Mouse (Mus musculus) heart, embryonic 10.5 days (tissue): Measurements from ENCODE around the gene Sorcs1. TPM values are rescaled to one million over a fixed set of nuclear protein-coding genes. Genes with fewer than 3 reads are reported as not detected.
A peak's percentile ranks its signal among the peaks of the same experiment; 100 is the strongest.

Experiments used
- DNase-seq: peaks from one replicate; pipeline ENCODE4 v3.0.0-alpha.2; 2017; ENCODE audit warnings: low spot score
- H3K27ac ChIP-seq: fragments of 300-500 bp; sonication (generic); 2 replicates; pipeline ENCODE4 v1.5.1; 2016; ENCODE audit warnings: mild to moderate bottlenecking
- H3K27me3 ChIP-seq: fragments of 300-500 bp; sonication (generic); 2 replicates; pipeline ENCODE4 v1.6.1; 2016; ENCODE audit warnings: mild to moderate bottlenecking; ENCODE audit not compliant: poor library complexity, insufficient read depth, severe bottlenecking
- H3K36me3 ChIP-seq: fragments of 300-500 bp; sonication (generic); 2 replicates; pipeline ENCODE4 v1.6.1; 2016; ENCODE audit warnings: mild to moderate bottlenecking, moderate library complexity
- H3K4me1 ChIP-seq: fragments of 300-500 bp; sonication (generic); 2 replicates; pipeline ENCODE4 v1.6.1; 2016; ENCODE audit warnings: mild to moderate bottlenecking
- H3K4me3 ChIP-seq: fragments of 300-500 bp; sonication (generic); 2 replicates; pipeline ENCODE4 v1.5.1; 2016; ENCODE audit warnings: mild to moderate bottlenecking, moderate library complexity
- H3K9me3 ChIP-seq: fragments of 300-500 bp; sonication (generic); 2 replicates; pipeline ENCODE4 v1.6.1; 2016; ENCODE audit warnings: mild to moderate bottlenecking, moderate library complexity
- WGBS: fragments of 180-500 bp; shearing (Covaris S2); methylation state at CpG from one replicate; pipeline ENCODE4 v1.1.7; 2016; 5-methylcytosine and 5-hydroxymethylcytosine counted together
- polyA plus RNA-seq: library from polyadenylated mRNA; unstranded; fragments of >200 nt; fragmentation: Nextera tagmentation; extraction: Ambion mirVana; gene quantifications from 2 replicates; pipeline ENCODE4 v1.2.1, GENCODE M21; 2016

The Sorcs1 gene
- polyA plus RNA-seq, 1 experiment from 2014 or later: 2.3 TPM

DNA sequence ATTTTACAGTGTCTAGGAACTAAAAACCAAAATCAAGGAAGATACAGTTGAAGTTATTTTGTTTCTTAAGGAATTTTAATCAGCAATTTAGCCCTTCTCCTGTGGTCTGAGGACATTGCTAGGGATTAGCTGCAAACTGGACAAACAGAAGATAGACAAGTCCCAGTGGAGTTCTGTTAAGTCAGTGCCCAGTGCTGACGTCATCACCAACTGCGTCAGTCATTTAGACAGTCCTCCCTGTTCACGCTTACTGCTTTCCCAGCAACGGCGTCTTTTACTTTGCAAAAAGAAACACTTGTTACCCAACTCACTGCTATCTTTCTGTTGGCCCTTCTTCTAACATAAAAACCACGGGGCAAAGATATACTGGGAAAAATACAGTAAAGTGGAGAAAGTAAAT lies 40.3 kb downstream of the Sorcs1 start:
- WGBS: 65% methylated on average over 6 of the region's 6 CpGs
- Histone ChIP-seq H3K4me3 (no peak overlapping the region), H3K27ac (no peak overlapping the region), H3K36me3 (no peaks in the 10 kb centered on the region), H3K27me3 (no peaks in the 10 kb centered on the region), H3K4me1 (no peaks in the 10 kb centered on the region), H3K9me3 (no peaks in the 10 kb centered on the region)
- no peak for DNase-seq

- H3K27me3 ChIP-seq: no peaks in the 10 kb centered on the region
- H3K4me3 ChIP-seq: 0 out of 2 replicates have a peak overlapping the region, but pooled peaks have one; percentile 6
- H3K4me1 ChIP-seq: 0 out of 2 replicates have a peak, but pooled peaks cover 3% of the 10 kb centered on the region
- no peak for DNase-seq
- H3K9me3 ChIP-seq: no peaks in the 10 kb centered on the region
- no peaks in the 10 kb centered on the region for H3K36me3 ChIP-seq
- 18% methylated on average over 9 of the region's 9 CpGs for WGBS
- H3K27ac ChIP-seq: no peak overlapping the region
Measured at GRCm38 (mm10) chr19:50614013-50614412, 64.4 kb downstream of the Sorcs1 start.

- no peaks in the 10 kb centered on the region for H3K9me3 ChIP-seq
- 67% methylated on average over 3 of the region's 3 CpGs for WGBS
- no peak overlapping the region for H3K27ac ChIP-seq
- H3K4me1 ChIP-seq: 0 out of 2 replicates have a peak, but pooled peaks cover 3% of the 10 kb centered on the region
- no peak overlapping the region for H3K4me3 ChIP-seq
- no peaks in the 10 kb centered on the region for H3K36me3 ChIP-seq
- no peaks in the 10 kb centered on the region for H3K27me3 ChIP-seq
- DNase-seq: no peak
Measured at GRCm38 (mm10) chr19:50611619-50612018, 66.8 kb downstream of the Sorcs1 start.

GRCm38 (mm10) chr19:50603882-50604281 lies 74.6 kb downstream of the Sorcs1 start:
- 43% methylated on average over 4 of the region's 4 CpGs for WGBS

DNA sequence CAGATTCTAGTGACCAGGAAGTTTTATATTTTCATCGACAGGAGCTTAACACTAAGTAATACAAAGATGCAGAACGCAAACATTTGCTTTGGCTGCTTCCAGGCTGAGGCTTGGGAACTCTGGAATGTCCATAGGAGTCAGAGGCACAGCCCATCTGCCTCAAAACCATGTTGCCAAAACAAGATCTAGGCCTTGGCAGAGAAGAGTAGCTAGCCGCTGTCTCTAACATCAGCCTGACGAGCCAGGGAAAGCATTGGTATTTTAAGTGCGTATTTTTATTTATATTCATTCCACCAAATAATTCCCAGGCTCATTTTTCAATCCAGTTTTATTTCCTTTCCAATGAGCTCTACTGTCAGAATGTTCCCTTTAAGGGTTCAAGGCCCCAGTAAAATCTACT lies 75.1 kb downstream of the Sorcs1 start:
- no peaks in the 10 kb centered on the region for H3K36me3 ChIP-seq
- no peaks in the 10 kb centered on the region for H3K4me1 ChIP-seq
- 77% methylated on average over 5 of the region's 5 CpGs for WGBS
- H3K27ac ChIP-seq: no peak overlapping the region
- H3K9me3 ChIP-seq: no peaks in the 10 kb centered on the region
- DNase-seq: no peak
- H3K4me3 ChIP-seq: no peak overlapping the region
- no peaks in the 10 kb centered on the region for H3K27me3 ChIP-seq

More at GRCm38 (mm10) chr19:50603882-50604281, 74.6 kb downstream of the Sorcs1 start:
- Histone ChIP-seq H3K36me3 (no peaks in the 10 kb centered on the region), H3K4me1 (no peaks in the 10 kb centered on the region), H3K27ac (no peak overlapping the region), H3K27me3 (no peaks in the 10 kb centered on the region), H3K9me3 (no peaks in the 10 kb centered on the region), H3K4me3 (no peak overlapping the region)
- DNase-seq: no peak

DNA sequence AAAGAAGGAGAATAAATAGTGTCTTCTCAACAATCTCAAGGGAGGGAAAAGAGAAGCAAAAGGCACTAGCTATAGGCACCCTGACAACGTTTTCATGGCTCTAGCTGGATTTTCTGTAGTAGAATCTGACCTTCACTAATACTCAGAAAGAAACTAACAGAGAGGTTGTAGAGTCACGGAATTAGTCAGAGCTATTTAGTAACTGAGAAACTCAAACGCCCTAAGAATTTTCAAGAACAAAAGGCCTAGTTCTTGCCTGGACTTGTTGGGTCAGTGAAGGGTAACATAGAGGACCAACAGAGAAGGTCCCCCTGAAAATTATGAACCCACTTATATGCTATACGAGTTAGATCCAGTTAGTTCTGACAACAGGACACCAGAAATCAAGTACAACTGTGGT lies 81.1 kb downstream of the Sorcs1 start:
- Histone ChIP-seq H3K4me1 (no peaks in the 10 kb centered on the region), H3K27me3 (no peaks in the 10 kb centered on the region), H3K27ac (no peak overlapping the region), H3K36me3 (no peaks in the 10 kb centered on the region), H3K9me3 (no peaks in the 10 kb centered on the region), H3K4me3 (no peak overlapping the region)
- DNase-seq: no peak
- 82% methylated on average over 4 of the region's 4 CpGs for WGBS

GRCm38 (mm10) chr19:50586182-50586581 lies 92.3 kb downstream of the Sorcs1 start:
- Histone ChIP-seq H3K4me3 (no peak overlapping the region), H3K4me1 (no peaks in the 10 kb centered on the region), H3K27me3 (no peaks in the 10 kb centered on the region), H3K36me3 (no peaks in the 10 kb centered on the region), H3K9me3 (no peaks in the 10 kb centered on the region), H3K27ac (no peak overlapping the region)
- no peak for DNase-seq
- whole genome bisulfite sequencing: 91% methylated on average over 5 of the region's 5 CpGs

GRCm38 (mm10) chr19:50582952-50583351 lies 95.5 kb downstream of the Sorcs1 start:
- H3K4me1 ChIP-seq: no peaks in the 10 kb centered on the region
- H3K9me3 ChIP-seq: no peaks in the 10 kb centered on the region
- no peak for DNase-seq
- no peak overlapping the region for H3K4me3 ChIP-seq
- H3K27me3 ChIP-seq: no peaks in the 10 kb centered on the region
- H3K36me3 ChIP-seq: no peaks in the 10 kb centered on the region
- no peak overlapping the region; the same call in 1 of the 2 replicates for H3K27ac ChIP-seq

GRCm38 (mm10) chr19:50569669-50570195 lies 108.7 kb downstream of the Sorcs1 start:
- Histone ChIP-seq H3K27ac (no peak overlapping the region), H3K4me3 (no peak overlapping the region), H3K4me1 (no peaks in the 10 kb centered on the region), H3K9me3 (no peaks in the 10 kb centered on the region), H3K36me3 (no peaks in the 10 kb centered on the region), H3K27me3 (no peaks in the 10 kb centered on the region)
- WGBS: 53% methylated on average over 1 of the region's 1 CpGs
- no peak for DNase-seq

DNA sequence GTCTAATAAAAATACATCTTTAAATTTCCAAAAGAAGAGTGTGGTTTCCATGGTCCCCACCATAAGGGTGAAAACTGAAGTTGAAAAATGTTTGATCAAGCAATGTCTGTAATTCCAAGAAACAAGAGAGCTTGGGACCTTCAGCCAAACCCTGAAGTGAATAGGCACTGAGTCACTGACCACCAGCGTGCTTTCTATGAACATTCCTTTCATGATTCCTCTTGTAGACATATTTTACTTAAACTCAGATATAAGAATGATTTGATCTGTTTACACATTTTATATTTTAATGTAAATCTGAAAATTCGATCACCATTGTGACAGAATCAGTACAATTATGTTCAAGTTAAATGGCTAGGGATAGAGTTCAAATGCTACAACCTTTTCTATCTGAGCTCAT lies 112.1 kb downstream of the Sorcs1 start:
- H3K9me3 ChIP-seq: no peaks in the 10 kb centered on the region
- WGBS: 78% methylated on average over 2 of the region's 2 CpGs
- no peaks in the 10 kb centered on the region for H3K4me1 ChIP-seq
- no peak overlapping the region for H3K27ac ChIP-seq
- no peak for DNase-seq
- H3K4me3 ChIP-seq: no peak overlapping the region
- no peaks in the 10 kb centered on the region for H3K27me3 ChIP-seq
- H3K36me3 ChIP-seq: no peaks in the 10 kb centered on the region

GRCm38 (mm10) chr19:50558771-50559170 lies 119.7 kb downstream of the Sorcs1 start:
- 35% methylated on average over 6 of the region's 6 CpGs for WGBS
- Histone ChIP-seq H3K27me3 (no peaks in the 10 kb centered on the region), H3K27ac (no peak overlapping the region), H3K4me3 (no peak overlapping the region), H3K36me3 (no peaks in the 10 kb centered on the region), H3K4me1 (no peaks in the 10 kb centered on the region), H3K9me3 (no peaks in the 10 kb centered on the region)
- DNase-seq: no peak

DNA sequence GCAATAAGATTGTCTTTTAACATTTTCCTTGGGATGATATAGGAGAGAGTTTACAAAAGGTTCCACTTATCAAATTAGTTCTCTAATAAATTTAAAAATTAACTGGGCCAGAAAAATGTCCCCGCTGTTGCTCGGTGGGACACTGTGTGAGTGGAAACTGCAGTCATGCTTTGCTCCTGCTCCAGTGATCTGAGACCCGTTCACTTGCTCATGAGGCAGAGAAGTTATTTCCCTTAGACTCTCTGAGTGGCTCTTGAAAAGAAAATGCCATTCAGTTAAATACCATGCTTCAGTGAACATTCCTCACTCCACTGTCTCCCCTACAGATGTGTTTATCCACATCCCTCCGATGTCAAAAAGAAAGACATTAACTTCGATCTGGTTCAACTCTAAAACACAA lies 144.4 kb downstream of the Sorcs1 start:
- Histone ChIP-seq H3K36me3 (no peaks in the 10 kb centered on the region), H3K4me1 (no peaks in the 10 kb centered on the region), H3K4me3 (no peak overlapping the region), H3K27ac (no peak overlapping the region), H3K9me3 (no peaks in the 10 kb centered on the region), H3K27me3 (no peaks in the 10 kb centered on the region)
- DNase-seq: no peak
- WGBS: 69% methylated on average over 5 of the region's 5 CpGs

DNA sequence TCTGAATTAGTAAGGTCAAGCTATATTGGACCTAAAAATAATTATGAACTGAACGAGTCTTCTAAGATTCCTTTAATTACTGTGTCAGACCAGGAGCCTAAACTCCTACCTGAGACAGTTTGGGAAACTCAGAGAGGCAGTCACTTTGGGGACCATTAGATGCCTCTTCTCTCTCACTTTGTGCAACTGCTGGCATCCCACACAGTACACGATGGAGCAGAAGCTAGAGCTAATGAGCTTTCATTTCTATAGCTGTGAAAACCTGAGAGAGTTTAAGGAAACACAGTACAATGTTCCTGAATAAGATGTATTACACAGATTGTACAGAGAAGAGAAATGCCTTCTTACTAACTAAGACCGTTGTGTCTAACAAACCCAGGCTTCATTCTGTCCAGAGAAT lies 150.6 kb downstream of the Sorcs1 start:
- H3K9me3 ChIP-seq: no peaks in the 10 kb centered on the region
- H3K4me1 ChIP-seq: no peaks in the 10 kb centered on the region
- no peaks in the 10 kb centered on the region for H3K27me3 ChIP-seq
- no peak for DNase-seq
- no peaks in the 10 kb centered on the region for H3K36me3 ChIP-seq
- 79% methylated on average over 3 of the region's 3 CpGs for WGBS
- no peak overlapping the region for H3K4me3 ChIP-seq
- no peak overlapping the region for H3K27ac ChIP-seq

- no peaks in the 10 kb centered on the region for H3K4me1 ChIP-seq
- H3K9me3 ChIP-seq: no peaks in the 10 kb centered on the region
- 76% methylated on average over 8 of the region's 8 CpGs for WGBS
- no peak overlapping the region for H3K4me3 ChIP-seq
- H3K36me3 ChIP-seq: no peaks in the 10 kb centered on the region
- H3K27me3 ChIP-seq: no peaks in the 10 kb centered on the region
- DNase-seq: no peak
- H3K27ac ChIP-seq: no peak overlapping the region
Measured at GRCm38 (mm10) chr19:50526094-50526493, 152.4 kb downstream of the Sorcs1 start.
